Mouse (Mus musculus): ENCODE measurements at regions not wholly inside any gene's neighbourhood (a gene's known extent, or its start where the extent isn't known, plus 50 kb on each side); places are given as distances from the start of the nearest gene placed in this dataset.

- Histone ChIP-seq H3K27ac (no peak overlapping the region), H3K4me3 (no peak overlapping the region)
- TF ChIP-seq CTCF (IDR thresholded peaks at IDR 0.05) = no peak
- DNase-seq (ENCODE audit: extremely low spot score in 1 of 2, low spot score in 2 of 2) = no peak
- intact Hi-C loops (cut with DNase I) = loop anchor here (10.0 kb wide), 1 partner anchor 340 kb away; the partner anchor contains the start of gene Nkx2-4
These were observed 111.3 kb upstream of the Kiz start for GRCm38 (mm10) chr2:146744396-146744795.

- H3K27ac ChIP-seq = peak overlapping the region; percentile 21; the same call in 1 of the 2 replicates
- no peak for DNase-seq (ENCODE audit: extremely low spot score in 1 of 2, low spot score in 2 of 2)
- TF ChIP-seq CTCF (IDR thresholded peaks at IDR 0.05) = no peak
- peak overlapping the region; percentile 46 for H3K4me3 ChIP-seq
- intact Hi-C loops (cut with DNase I) = loop anchor here (10.0 kb wide), 1 partner anchor 340 kb away; the partner anchor contains the start of gene Nkx2-4
These were observed 110.5 kb upstream of the Kiz start for GRCm38 (mm10) chr2:146745012-146745682.

- peak; percentile 41 to 46 for DNase-seq (ENCODE audit: extremely low spot score in 1 of 2, low spot score in 2 of 2)
- Histone ChIP-seq H3K27ac (peak overlapping the region; percentile 21; the same call in 1 of the 2 replicates), H3K4me3 (peak overlapping the region; percentile 46)
- no peak for TF ChIP-seq CTCF (IDR thresholded peaks at IDR 0.05)
- intact Hi-C loops (cut with DNase I) = loop anchor here (10.0 kb wide), 1 partner anchor 339 kb away; the partner anchor contains the start of gene Nkx2-4
These were observed 110.0 kb upstream of the Kiz start for GRCm38 (mm10) chr2:146745683-146746047.

GRCm38 (mm10) chr2:146753988-146754387 lies 101.7 kb upstream of the Kiz start:
- DNase-seq (ENCODE audit: extremely low spot score in 1 of 2, low spot score in 2 of 2) = no peak
- no peak overlapping the region for H3K4me3 ChIP-seq
- TF ChIP-seq CTCF (IDR thresholded peaks at IDR 0.05) = no peak
- H3K27ac ChIP-seq = no peak overlapping the region
- intact Hi-C loops (cut with DNase I) = no loop called here

- no peak for TF ChIP-seq CTCF (IDR thresholded peaks at IDR 0.05)
- intact Hi-C loops (cut with DNase I) = no loop called here
- H3K27ac ChIP-seq = no peak overlapping the region
- no peak for DNase-seq (ENCODE audit: extremely low spot score in 1 of 2, low spot score in 2 of 2)
- no peak overlapping the region for H3K4me3 ChIP-seq
These were observed 92.0 kb upstream of the Kiz start for GRCm38 (mm10) chr2:146763522-146764144.

- Histone ChIP-seq H3K27ac (no peak overlapping the region), H3K4me3 (no peak overlapping the region)
- DNase-seq (ENCODE audit: extremely low spot score in 1 of 2, low spot score in 2 of 2) = no peak
- intact Hi-C loops (cut with DNase I) = no loop called here
- TF ChIP-seq CTCF (IDR thresholded peaks at IDR 0.05) = no peak
These were observed 91.1 kb upstream of the Kiz start for GRCm38 (mm10) chr2:146764313-146765255.

GRCm38 (mm10) chr2:146774876-146775275 lies 80.8 kb upstream of the Kiz start:
- Histone ChIP-seq H3K4me3 (no peak overlapping the region), H3K27ac (no peak overlapping the region)
- no peak for TF ChIP-seq CTCF (IDR thresholded peaks at IDR 0.05)
- intact Hi-C loops (cut with DNase I) = no loop called here
- DNase-seq (ENCODE audit: extremely low spot score in 1 of 2, low spot score in 2 of 2) = no peak

GRCm38 (mm10) chr2:146787132-146787810 lies 68.4 kb upstream of the Kiz start:
- no peak overlapping the region for H3K27ac ChIP-seq
- no peak for DNase-seq (ENCODE audit: extremely low spot score in 1 of 2, low spot score in 2 of 2)

GRCm38 (mm10) chr2:146787811-146788455 lies 67.7 kb upstream of the Kiz start:
- H3K27ac ChIP-seq = no peak overlapping the region
- no peak for TF ChIP-seq CTCF (IDR thresholded peaks at IDR 0.05)
- DNase-seq (ENCODE audit: extremely low spot score in 1 of 2, low spot score in 2 of 2) = no peak
- intact Hi-C loops (cut with DNase I) = no loop called here
- no peak overlapping the region for H3K4me3 ChIP-seq

More at GRCm38 (mm10) chr2:146787132-146787810, 68.4 kb upstream of the Kiz start:
- no peak for TF ChIP-seq CTCF (IDR thresholded peaks at IDR 0.05)
- H3K4me3 ChIP-seq = no peak overlapping the region
- intact Hi-C loops (cut with DNase I) = no loop called here

GRCm38 (mm10) chr2:146792844-146793420 lies 62.7 kb upstream of the Kiz start:
- TF ChIP-seq CTCF (IDR thresholded peaks at IDR 0.05) = no peak
- no peak for DNase-seq (ENCODE audit: extremely low spot score in 1 of 2, low spot score in 2 of 2)

More at GRCm38 (mm10) chr2:146792844-146793420, 62.7 kb upstream of the Kiz start:
- H3K27ac ChIP-seq = no peak overlapping the region
- H3K4me3 ChIP-seq = no peak overlapping the region
- intact Hi-C loops (cut with DNase I) = no loop called here
